Mouse (Mus musculus) thymus, postnatal 25 days (tissue): ENCODE measurements around the gene Galnt17.

Source experiments
- DNase-seq: peaks from one replicate; pipeline ENCODE4 v3.0.0; 2022

Galnt17 gene

DNA sequence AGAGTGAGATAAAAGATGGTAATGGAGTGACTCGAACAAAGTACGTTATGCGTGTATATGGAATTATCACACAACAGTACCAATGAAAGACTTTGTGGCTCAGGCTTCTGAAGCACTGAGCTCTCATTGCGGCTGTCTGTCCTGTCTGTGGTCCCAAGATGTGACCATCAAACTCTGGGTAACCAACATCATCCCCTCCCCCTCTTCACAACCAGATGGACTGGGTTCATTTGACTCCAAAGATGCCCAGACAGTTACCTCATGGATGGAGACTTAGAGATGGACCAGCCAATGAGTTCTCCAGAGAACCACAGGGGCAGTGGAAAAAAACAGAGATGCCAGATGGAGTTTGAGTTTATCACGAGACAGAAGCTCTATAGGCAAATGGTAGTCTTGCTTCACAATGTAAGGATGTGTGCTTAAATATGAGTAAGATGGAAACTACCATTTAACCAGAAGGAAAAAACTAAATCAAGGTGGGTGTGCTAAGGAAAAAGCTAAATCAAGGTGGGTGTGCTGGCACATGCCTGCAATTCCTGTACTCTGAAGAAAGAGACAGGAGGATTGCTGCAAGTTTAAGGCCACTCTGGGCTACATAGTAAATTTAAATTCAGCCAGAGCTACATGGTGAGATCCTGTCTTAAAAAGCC, 190.8 kb downstream of the Galnt17 start:
- DNase-seq = no peak

DNA sequence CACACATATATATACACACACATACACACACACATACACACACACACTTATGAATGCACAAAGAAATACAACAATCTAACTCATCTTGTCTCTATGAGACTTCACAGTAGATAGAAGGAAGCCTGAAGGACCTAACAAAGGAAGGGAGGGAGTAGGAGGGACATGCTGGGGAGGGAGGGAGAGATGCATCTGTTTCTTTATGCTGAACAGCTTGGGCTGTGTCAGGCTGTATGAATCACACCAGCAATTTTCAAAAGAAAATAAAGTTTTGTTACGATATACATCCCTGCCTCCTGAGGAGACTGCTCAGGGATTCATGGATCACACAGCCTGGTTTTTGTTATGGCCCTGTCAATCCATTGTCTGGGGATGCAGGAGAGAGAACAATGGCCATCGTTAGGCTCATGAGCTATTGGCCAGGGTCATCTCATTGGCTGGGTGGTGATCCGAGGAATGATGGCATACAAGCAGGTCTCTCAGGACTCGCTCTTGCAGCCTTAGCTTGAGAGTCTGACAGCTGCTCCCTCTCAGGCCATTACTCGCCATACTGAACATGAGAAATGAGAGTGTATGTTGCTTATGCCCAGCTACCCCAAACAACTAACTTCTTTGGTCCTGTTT, 194.3 kb downstream of the Galnt17 start:
- DNase-seq = no peak

DNA sequence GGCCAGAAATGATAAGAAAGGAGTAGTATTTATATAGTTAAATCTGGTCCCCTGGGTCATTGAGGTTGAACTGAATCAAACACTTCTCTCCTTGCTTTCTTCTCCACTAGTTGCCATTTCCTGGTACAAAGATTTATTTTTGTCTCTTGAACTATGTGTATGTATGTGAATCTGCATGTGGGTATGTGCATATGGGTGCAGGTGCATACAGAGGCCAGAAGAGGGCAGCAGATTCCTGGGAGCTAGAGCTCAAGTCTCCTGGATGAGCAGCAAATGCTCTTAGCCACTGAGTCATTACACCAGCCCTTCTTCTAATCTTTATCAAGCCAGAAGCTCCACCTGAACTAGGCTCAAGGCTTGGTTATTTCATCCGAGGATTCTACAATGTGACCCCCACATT, 201.1 kb downstream of the Galnt17 start:
- DNase-seq = no peak

DNA sequence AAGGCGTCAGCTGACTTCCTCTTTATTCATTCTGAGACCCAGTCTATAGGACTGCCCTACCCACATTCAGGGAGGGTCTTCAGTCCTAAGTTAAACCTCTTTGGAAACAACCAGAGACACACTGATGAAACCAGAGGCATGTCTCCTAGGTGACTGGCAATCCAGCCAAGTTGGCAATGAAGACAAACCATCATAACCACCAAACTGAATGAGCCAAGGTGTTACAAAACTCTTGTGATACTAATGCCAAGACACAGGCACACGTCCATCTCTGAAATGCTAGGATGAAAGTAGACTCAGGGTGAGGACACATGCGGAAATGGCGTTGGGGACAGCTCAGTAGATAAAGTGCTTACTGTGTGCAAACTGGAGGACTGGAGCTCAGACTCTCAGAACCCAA, 211.5 kb downstream of the Galnt17 start:
- no peak for DNase-seq

- no peak for DNase-seq
These were observed 212.7 kb downstream of the Galnt17 start for GRCm38 (mm10) chr5:131095635-131096034.

GRCm38 (mm10) chr5:131094771-131095170, 213.5 kb downstream of the Galnt17 start:
- DNase-seq = no peak

GRCm38 (mm10) chr5:131094138-131094537, 214.2 kb downstream of the Galnt17 start:
- DNase-seq = no peak

DNA sequence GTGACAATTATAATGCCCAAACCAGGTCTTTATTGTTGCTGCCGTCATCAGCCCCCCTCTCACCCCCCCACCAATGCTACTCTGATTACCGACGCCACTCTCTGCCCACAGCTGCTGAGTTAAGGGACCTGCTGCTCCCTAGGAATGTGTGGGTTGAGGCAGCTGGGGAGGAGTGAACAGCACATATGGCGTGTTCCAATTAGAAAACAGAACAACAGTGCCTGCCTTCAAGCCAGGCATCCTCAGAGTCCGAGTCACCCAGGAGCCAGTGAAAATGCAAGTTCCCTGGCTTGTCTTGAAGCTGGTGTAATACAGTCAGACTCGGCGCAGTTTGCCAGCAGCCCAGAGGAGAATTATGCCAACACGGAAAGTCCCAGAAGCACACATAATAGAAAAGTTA, 218.4 kb downstream of the Galnt17 start:
- no peak for DNase-seq

DNA sequence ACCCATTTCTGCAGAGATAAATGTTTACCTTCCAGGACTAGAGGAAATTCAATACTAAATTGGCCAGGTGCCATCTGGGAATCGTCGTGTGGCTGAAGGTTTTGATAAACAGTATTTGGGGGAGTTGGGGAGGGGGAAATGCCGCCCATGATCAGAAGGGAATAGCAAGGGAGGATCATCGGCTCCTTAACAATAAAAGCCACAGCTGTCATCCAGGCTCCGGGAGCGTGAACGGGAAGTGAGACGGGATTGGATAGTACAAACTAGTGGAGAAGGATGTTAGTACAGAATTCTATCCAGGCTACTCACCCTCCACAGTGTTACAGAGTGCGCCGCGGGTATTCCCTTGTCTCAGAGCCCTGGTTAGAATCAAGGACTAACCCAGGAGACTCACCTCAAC, 219.4 kb downstream of the Galnt17 start:
- DNase-seq = no peak

GRCm38 (mm10) chr5:131083072-131083657, 225.1 kb downstream of the Galnt17 start:
- no peak for DNase-seq

DNA sequence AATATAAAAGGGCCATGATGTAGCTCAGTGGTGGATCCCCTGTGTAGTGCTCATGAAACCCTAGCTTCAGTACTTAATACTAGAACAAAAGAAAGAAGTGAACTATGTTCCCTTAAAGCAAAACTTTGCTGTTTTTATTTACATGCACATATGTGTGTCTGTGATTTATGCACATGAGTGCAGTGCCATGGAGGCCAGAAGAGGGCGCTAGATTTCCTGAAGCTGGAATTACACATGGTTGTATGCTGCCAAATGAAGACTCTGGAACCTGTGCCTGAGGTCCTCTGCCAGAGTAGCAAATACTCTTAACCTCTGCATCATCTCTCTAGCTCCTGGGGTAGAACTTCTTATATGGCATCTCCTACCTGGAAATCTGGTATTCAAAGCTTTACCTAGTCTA, 230.6 kb downstream of the Galnt17 start:
- no peak for DNase-seq

GRCm38 (mm10) chr5:131075795-131076194, 232.5 kb downstream of the Galnt17 start:
- DNase-seq = no peak

DNA sequence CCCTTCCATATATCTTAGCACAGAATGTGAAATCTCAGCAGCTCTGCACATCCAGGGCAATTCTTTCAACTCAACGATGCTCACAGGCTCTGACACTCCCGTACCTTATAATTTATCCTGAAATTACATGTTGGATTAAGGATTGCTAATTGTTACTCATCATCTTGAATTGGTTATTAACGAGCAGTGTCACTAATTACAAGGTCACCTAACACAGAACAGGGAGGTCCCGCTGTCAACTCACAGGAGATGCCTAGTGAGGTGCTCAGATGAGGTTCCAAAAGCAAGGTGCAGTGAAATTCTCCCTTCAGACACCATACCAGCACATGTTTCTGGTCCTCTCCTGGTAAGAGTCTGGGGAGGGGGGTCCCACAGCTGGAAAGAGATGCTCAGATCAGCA, 234.0 kb downstream of the Galnt17 start:
- DNase-seq = no peak

GRCm38 (mm10) chr5:131065174-131065573, 243.1 kb downstream of the Galnt17 start:
- DNase-seq = no peak

- no peak for DNase-seq
These were observed 259.8 kb downstream of the Galnt17 start for GRCm38 (mm10) chr5:131048505-131048904.

DNA sequence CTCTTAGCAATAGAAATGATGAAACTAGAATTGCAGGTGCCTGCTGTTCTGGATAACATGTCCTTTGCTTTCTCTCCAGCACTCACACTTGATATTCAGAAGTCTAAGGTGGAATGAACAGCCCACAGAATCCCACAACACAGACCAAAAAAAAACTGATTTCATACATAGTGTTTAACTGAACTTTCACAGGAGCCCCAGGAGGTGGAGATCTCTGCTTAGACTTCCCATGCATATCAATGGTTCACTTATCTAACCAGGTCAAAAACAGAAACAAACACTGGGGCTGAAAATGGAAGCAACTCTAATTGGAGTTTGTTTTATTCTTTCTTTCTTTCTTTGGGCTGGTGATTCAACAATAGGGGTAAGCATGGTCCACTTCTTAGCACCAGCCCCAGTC, 265.2 kb downstream of the Galnt17 start:
- DNase-seq = no peak

- no peak for DNase-seq
These were observed 267.9 kb downstream of the Galnt17 start for GRCm38 (mm10) chr5:131040441-131040840.

- no peak for DNase-seq
These were observed 268.5 kb downstream of the Galnt17 start for GRCm38 (mm10) chr5:131039611-131040313.

DNA sequence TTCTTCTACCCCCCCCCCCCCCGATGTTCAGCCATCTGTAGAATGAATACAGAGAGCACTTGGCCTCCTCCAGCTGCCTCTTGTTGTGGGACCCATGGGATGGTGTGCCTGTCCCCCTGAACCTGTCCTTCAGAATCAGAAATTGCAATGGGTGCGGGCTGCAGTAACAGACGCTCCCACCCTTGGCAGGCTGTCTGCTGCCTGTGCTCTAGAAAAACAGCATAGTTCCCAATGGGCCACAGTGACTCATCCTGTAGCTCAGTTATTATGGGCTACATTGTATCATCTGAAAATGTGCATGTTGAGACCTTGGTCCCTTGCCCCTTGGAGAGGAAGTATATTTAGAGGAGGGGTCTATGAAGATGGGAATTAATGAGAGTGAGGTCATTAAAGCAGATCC, 283.8 kb downstream of the Galnt17 start:
- no peak for DNase-seq

GRCm38 (mm10) chr5:131022396-131022993, 285.8 kb downstream of the Galnt17 start:
- no peak for DNase-seq

DNA sequence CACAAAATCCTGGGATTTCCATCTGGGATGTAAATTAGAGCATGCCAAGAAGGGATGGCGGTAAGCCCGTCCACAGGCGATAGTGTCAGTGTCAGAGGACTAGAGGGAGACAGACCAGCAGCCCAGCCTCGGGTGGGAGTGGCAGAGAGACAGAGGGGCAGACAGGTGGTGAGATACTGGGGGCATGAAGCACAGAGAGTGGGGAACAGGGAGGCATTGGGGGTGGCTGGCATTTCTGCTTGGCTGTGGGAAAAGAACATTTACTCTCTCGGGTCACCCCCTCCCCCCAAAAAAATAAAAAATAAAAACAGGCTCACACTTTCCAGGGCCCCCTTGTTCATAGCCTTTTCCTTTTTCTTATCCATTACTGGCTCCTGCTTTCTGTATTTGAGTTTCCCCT, 287.4 kb downstream of the Galnt17 start:
- DNase-seq = no peak

DNA sequence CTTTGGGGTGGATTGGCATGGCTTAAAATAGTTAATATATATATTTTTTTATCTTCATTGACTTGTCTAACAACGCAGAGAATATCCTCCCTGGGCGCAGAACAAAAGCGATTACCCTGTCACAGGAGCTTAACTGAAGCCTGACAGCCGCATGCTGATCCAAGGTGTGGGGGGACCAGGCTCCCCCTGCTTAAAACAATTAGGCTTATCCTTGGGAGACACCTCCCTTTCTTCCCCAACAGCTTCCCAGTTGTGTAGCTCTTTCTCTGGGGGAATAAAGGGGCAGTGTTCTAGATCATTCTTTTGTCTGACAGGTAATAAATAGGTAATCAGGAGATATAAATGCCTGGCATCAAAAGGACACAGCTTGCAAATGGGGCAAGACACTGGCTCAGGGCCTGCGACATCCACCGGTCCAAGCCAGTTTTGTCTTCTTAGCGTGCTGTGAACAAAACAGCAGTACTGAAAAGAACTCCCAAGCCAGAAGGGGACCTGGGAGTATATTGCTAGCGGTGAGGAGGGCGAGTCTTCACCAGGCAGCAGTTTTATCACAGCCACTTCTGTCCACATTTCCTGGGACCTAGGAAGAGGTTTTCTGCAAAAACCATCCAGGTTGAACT, 288.8 kb downstream of the Galnt17 start:
- DNase-seq = no peak

DNA sequence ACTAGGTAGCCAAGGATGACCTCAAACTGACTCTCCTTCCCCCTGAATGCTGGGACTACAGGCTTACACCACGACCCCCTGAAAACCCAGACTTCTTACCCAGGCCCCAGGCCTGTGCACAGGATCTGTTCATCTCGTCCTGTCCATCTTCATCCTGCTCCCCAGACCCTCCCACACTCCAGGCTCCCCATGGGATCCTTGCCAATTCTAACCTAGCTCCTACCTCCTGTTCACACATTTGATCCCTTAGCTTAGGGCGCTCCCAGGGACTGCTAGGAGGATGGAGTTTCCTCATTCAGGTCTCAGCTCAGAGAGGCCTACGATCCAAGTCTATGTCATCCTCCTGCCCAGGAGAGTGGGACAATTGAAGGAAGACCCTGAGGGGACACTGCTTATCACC, 292.2 kb downstream of the Galnt17 start:
- no peak for DNase-seq
